Mouse (Mus musculus): ENCODE measurements at regions not wholly inside any gene's neighbourhood (a gene's known extent, or its start where the extent isn't known, plus 50 kb on each side); places are given as distances from the start of the nearest gene placed in this dataset.
"Not testable (repeated sequence)": the region's sequence is repeated elsewhere in the genome, so short reads cannot be mapped to it uniquely, and the experiment has no call there.

- DNase-seq (ENCODE audit: low spot score) = no peak
Measured at GRCm38 (mm10) chr15:91916946-91917345, 78.9 kb downstream of the Smgc start.

- no peak for DNase-seq (ENCODE audit: low spot score)
Measured at GRCm38 (mm10) chr15:91917877-91918276, 79.8 kb downstream of the Smgc start.

GRCm38 (mm10) chr15:91924542-91924941 lies 86.5 kb downstream of the Smgc start:
- no peak for DNase-seq (ENCODE audit: low spot score)

GRCm38 (mm10) chr15:91927492-91927891 lies 89.4 kb downstream of the Smgc start:
- no peak for DNase-seq (ENCODE audit: low spot score)

GRCm38 (mm10) chr15:91928511-91928910 lies 90.4 kb downstream of the Smgc start:
- no peak for DNase-seq (ENCODE audit: low spot score)

- no peak for DNase-seq (ENCODE audit: low spot score)
Measured at GRCm38 (mm10) chr15:91957273-91957672, 93.7 kb upstream of the Cntn1 start.

GRCm38 (mm10) chr15:91965172-91965571 lies 85.8 kb upstream of the Cntn1 start:
- no peak for DNase-seq (ENCODE audit: low spot score)

- peak; percentile 20 for DNase-seq (ENCODE audit: low spot score)
Measured at GRCm38 (mm10) chr15:91969378-91969777, 81.6 kb upstream of the Cntn1 start.

GRCm38 (mm10) chr15:91971411-91971810 lies 79.6 kb upstream of the Cntn1 start:
- no peak for DNase-seq (ENCODE audit: low spot score)

- DNase-seq (ENCODE audit: low spot score) = no peak
Measured at GRCm38 (mm10) chr15:91971846-91972245, 79.1 kb upstream of the Cntn1 start.

GRCm38 (mm10) chr15:91975606-91976005 lies 75.4 kb upstream of the Cntn1 start:
- no peak for DNase-seq (ENCODE audit: low spot score)

- not testable (repeated sequence) for DNase-seq (ENCODE audit: low spot score)
Measured at GRCm38 (mm10) chr15:91983186-91983585, 67.8 kb upstream of the Cntn1 start.

- no peak for DNase-seq (ENCODE audit: low spot score)
Measured at GRCm38 (mm10) chr15:92000086-92000485, 50.9 kb upstream of the Cntn1 start.

All from ovary, postnatal 10 days (tissue).